Mouse (Mus musculus): ENCODE results near the gene Prrc2a.

DNA sequence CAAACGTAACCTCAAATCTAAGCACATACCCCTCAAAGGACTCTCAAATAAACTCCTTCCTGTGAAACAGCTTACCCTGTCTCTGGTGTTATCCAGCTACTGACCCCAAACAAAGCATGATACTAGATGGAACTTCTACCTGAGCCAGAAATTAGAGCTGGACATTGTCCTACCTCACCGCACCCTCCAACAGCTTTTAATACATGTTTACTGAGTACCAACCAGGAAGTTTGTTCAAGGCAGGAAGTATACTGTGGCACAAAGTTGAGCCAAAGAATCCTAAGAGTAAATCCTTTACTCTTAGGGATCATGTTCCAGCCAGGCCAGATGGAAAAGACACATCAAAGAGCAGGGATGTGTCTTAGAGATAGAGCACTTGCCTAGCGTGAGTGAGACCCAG lies 45.9 kb upstream of the Prrc2a start:
- no peak for TF ChIP-seq CTCF (IDR thresholded peaks at IDR 0.05; ENCODE audit: insufficient read depth, low read depth, low read length)
- no peak for TF ChIP-seq POLR2A (IDR thresholded peaks at IDR 0.05; ENCODE audit: insufficient read depth, low read depth, low read length)
